Mouse (Mus musculus) ES-Bruce4 (cell line): ENCODE data around the gene Spatc1l. TPM values are rescaled to one million over a fixed set of nuclear protein-coding genes. Genes with fewer than 3 reads are reported as not detected.

Experiments
- H3K27ac ChIP-seq: 2 replicates; pipeline ENCODE4 v1.5.1; 2012; ENCODE audit warnings: low read length, inconsistent platforms; ENCODE audit not compliant: insufficient read depth
- H3K27me3 ChIP-seq: 2 replicates; pipeline ENCODE4 v1.6.1; 2012; ENCODE audit warnings: mild to moderate bottlenecking, low read length, inconsistent platforms; ENCODE audit not compliant: control insufficient read depth, poor library complexity, insufficient read depth, severe bottlenecking
- H3K36me3 ChIP-seq: 2 replicates; pipeline ENCODE4 v1.6.1; 2012; ENCODE audit warnings: inconsistent platforms, mild to moderate bottlenecking, low read length, moderate library complexity; ENCODE audit not compliant: control insufficient read depth, poor library complexity, insufficient read depth, severe bottlenecking
- H3K4me1 ChIP-seq: one replicate; pipeline ENCODE4 v1.8.1; 2011; ENCODE audit warnings: low read length; ENCODE audit not compliant: control insufficient read depth, insufficient read depth
- H3K4me3 ChIP-seq: 2 replicates; pipeline ENCODE4 v1.5.1; 2011; ENCODE audit warnings: low read depth, mild to moderate bottlenecking, low read length
- H3K9ac ChIP-seq: 2 replicates; pipeline ENCODE4 v1.6.1; 2012; ENCODE audit warnings: low read depth, mild to moderate bottlenecking, inconsistent platforms; ENCODE audit not compliant: poor library complexity, severe bottlenecking
- H3K9me3 ChIP-seq: replicated peaks from 2 replicates; pipeline ENCODE4 v1.6.1; 2012; ENCODE audit warnings: mild to moderate bottlenecking, low read length, inconsistent platforms; ENCODE audit not compliant: control insufficient read depth, poor library complexity, insufficient read depth, severe bottlenecking
- CTCF ChIP-seq: IDR thresholded peaks from one replicate; pipeline ENCODE4 v1.8.1; 2011; ENCODE audit warnings: low read depth, low read length
- EP300 ChIP-seq: IDR thresholded peaks from 2 replicates; pipeline ENCODE4 v1.6.1; 2011; ENCODE audit warnings: low read depth, low read length; ENCODE audit not compliant: insufficient read depth
- POLR2A ChIP-seq: IDR thresholded peaks from one replicate; pipeline ENCODE4 v1.8.1; 2011; ENCODE audit warnings: low read length; ENCODE audit not compliant: insufficient read depth
- polyA plus RNA-seq: library from polyadenylated mRNA; stranded (reverse); fragments of >200 nt; gene quantifications from 2 replicates; pipeline ENCODE4 v1.2.4, GENCODE M21; 2011; ENCODE audit warnings: low read depth; ENCODE audit not compliant: missing spikeins, insufficient read depth, insufficient read length

Gene Spatc1l
- polyA plus RNA-seq, 1 experiment = not detected

- no peaks in the 10 kb centered on the region for H3K9me3 ChIP-seq
- no peaks in the 10 kb centered on the region for H3K36me3 ChIP-seq
- no peaks in the 10 kb centered on the region for H3K4me1 ChIP-seq
- H3K27me3 ChIP-seq = no peaks in the 10 kb centered on the region
- TF ChIP-seq CTCF (no peak), POLR2A (no peak), EP300 (no peak)
- no peak overlapping the region for H3K9ac ChIP-seq
- H3K4me3 ChIP-seq = no peak overlapping the region
- no peak overlapping the region for H3K27ac ChIP-seq
Measured at GRCm38 (mm10) chr10:76612473-76612872, 50.4 kb downstream of the Spatc1l start.

Other genes with a start within 250 kb of the Spatc1l start
- gene Dip2a, start 217.0 kb upstream of the Spatc1l start, polyA plus RNA-seq = 10.4 and 12.5 TPM in 2 replicates
- gene AC141477.1, start 121.8 kb upstream of the Spatc1l start, polyA plus RNA-seq = 47.3 and 67.3 TPM in 2 replicates
- 42.2 and 47.0 TPM in 2 replicates for gene Pcnt, start 119.5 kb upstream of the Spatc1l start, polyA plus RNA-seq
- gene 2610028H24Rik, start 113.2 kb upstream of the Spatc1l start, polyA plus RNA-seq = not detected in 2 replicates
- gene Mcm3ap, start 93.3 kb upstream of the Spatc1l start, polyA plus RNA-seq = 59.1 and 66.6 TPM in 2 replicates
- 4.1 and 5.6 TPM in 2 replicates for gene Ybey, start 93.2 kb upstream of the Spatc1l start, polyA plus RNA-seq
- 111 and 112 TPM in 2 replicates for gene Lss, start 30.7 kb upstream of the Spatc1l start, polyA plus RNA-seq
- not detected in 2 replicates for gene Ftcd, start 13.4 kb downstream of the Spatc1l start, polyA plus RNA-seq
- gene Col6a2, start 61.4 kb downstream of the Spatc1l start, polyA plus RNA-seq = 2.7 and 3.0 TPM in 2 replicates
- gene Col6a1, start 163.9 kb downstream of the Spatc1l start, polyA plus RNA-seq = 4.5 and 4.7 TPM in 2 replicates